Mouse (Mus musculus): ENCODE measurements at regions not wholly inside any gene's neighbourhood (a gene's known extent, or its start where the extent isn't known, plus 50 kb on each side); places are given as distances from the start of the nearest gene placed in this dataset.

DNA sequence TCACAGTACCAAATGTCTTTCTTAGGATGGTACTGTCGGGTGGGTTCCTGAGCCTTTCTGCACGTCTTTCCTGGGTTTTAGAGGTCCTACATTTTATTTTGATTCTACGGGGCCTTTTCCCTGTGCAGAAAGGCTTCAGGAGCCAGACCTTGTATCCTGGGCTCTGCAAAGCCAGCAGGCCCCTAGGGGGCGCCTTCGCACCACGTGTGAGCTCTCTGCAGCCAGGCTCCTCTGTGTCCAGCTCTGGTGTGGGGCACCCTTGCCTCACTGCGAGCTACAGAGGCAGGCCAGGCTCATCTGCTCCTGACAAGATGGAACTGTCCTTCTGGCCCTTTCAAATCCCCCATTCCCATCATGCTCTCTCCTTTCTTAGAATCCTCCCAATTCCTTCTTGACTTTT lies 53.3 kb upstream of the Usp3 start:
- peak; percentile 97 to 98 for DNase-seq

DNA sequence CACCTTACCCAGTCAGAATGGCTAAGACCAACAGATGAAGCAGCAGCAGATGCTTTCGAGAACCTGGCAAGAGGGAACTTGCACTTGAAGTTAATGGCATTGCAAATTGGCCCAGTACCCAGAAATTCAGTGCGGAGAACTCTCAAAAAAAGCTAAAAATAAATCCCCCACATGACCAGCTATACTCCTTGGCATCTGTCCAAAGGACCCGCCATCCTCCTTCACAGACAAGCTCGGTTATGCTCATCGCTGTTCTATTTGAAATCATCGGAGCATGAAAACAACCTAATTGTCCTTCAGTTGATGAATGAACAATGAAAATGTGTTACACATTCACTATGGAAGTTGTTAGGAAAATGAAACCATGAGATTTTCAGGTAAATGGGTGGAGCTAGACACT lies 58.4 kb upstream of the Usp3 start:
- DNase-seq, result peak; percentile 73 to 78

DNA sequence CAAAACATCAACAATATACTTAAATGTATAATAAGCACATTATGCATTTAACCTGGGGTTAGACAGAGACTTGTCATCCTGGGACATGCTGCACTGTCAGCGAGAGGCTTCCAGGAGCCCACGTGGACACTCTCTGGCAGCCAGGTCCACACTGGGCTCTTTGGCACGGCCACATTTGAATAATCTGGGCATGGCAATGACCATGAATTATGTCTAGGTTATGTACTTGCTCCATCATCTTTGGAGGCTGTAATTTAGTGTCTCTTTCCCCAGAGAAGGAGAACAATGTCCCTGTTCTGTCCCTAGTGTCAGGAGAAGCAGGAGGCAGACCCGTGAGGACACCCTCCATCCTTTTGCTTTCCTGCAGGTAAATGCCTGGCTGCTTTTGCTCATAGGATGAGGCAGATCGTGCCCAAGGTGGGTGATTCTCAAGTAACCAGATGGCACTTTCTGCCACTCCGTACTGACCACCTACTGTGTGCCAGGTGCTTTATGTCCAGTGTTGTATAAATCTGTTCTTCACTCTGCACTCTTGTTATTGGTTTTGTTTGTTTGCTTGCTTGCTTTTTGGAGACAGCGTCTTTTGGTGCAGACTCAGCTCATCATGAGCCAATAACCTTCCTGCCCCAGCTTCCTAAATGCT lies 56.2 kb upstream of the Car12 start:
- peak; percentile 86 to 88 for DNase-seq

DNA sequence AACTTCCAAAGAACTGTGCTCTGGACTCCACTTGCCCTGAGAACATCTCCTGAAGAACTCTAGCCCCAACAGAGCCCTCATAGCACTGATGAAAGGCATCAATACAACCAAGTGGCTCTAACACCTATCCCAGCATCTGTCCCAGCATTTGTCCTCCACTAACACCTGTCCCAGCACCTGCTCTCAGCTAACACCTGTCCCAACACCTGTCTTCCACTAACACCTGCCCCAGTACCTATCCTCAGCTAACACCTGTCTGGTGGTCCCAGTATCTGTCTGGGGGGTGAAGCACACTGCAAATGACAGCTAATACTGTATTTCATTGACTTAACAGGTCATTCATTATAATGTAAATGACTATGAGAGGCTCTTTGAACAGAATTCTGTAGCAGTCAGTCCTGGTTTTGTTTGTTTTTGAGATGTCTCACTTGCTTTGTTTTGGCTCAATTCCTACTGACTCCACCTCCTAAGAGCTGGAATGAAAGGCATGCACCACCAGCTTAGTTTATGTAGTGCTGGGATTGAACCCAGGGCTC lies 54.7 kb upstream of the Car12 start:
- DNase-seq, result no peak

DNA sequence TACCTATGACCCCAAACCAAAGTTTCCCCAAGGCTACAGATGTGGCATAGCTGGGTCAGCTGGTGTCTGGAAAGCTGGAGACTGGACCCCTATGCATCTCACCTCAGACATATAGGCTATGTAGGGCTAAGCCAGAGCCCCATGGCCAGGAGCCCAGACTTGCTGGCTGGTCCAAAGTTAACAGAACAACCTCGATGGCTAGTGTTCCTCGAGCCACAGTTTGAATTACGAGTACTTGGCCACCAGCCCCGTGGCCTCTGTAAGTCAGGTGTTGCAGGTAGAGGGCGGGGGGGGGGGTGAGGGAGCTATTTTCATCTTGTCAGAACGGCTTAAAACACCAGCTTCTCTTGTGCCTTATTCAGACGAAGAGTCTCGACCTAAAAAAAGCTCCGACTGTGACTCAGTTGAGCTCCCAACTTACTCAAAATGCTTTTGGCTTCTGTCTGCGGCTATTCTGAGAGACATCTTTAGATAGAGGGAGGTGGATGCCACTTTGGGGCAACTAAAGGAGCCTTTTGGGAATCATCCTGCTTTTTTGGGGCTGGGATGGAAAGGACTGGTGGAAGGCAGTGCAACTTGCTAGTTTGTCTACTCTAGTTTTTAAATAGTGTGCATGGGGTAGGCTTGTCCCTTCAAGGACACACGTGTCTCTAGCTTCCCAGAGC lies 53.6 kb upstream of the Car12 start:
- no peak for DNase-seq

DNA sequence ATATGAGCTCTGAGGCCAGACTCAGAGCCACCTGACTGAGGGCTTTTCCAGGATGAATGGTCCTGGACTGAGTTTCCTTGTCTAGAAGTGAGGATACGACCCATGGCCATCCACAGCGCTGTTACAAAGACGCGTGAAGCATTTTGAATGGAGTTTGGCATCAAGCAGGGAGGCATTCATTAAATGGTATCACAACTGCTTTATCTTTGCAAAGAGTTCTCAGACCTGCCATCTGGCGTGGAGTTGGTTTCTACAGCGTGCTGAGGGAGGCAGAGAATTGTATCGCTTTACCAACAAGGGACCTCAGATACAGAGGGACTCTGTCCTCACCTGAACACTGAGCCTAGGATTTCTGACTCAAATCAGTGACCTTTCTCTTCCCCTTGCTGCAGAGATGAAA lies 51.9 kb upstream of the Car12 start:
- no peak for DNase-seq

DNA sequence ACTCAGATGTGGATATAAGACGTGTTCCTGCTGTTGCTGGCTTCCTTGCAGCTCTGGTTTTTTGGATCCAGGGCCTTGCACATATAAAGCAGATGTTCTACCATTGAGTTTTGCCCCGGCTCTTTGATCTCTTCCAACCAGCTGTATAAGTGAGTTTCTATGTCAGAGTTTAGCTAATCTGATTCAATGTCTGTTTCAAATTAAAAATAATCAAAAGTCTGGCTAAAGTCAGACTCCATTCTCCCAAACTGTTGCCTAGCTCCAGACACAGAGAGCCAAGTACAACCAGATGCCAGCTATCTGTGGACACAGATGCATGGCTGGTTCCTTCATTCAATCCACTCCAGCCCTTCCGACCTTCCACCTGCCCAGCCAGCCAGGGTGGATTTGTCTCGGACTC lies 51.0 kb upstream of the Car12 start:
- no peak for DNase-seq

All from cerebellum, postnatal 14 days (tissue).